Mouse (Mus musculus) embryonic facial prominence, embryonic 14.5 days (tissue): Measurements from ENCODE around the gene Ube2q1. TPM values are rescaled to one million over a fixed set of nuclear protein-coding genes. Genes with fewer than 3 reads are reported as not detected.
"Not testable (repeated sequence)": the region's sequence is repeated elsewhere in the genome, so short reads cannot be mapped to it uniquely, and the experiment has no call there.

ENCODE experiments used
- ATAC-seq: fragments of 200-750 bp; cut with Nextera tagmentation; 2 replicates; pipeline ENCODE4 v1.8.0; 2017; ENCODE audit warnings: low read depth, moderate number of reproducible peaks, moderate TSS enrichment
- DNase-seq: peaks from one replicate; pipeline ENCODE4 v3.0.0-alpha.2; 2015; ENCODE audit warnings: low spot score
- H3K27ac ChIP-seq: fragments of 300-500 bp; sonication (generic); replicated peaks from 2 replicates; pipeline ENCODE4 v1.5.1; 2014; ENCODE audit warnings: low read depth, mild to moderate bottlenecking, low read length, moderate library complexity
- H3K27me3 ChIP-seq: fragments of 300-500 bp; sonication (generic); replicated peaks from 2 replicates; pipeline ENCODE4 v1.6.1; 2014; ENCODE audit warnings: low read length; ENCODE audit not compliant: control insufficient read depth, insufficient read depth
- H3K36me3 ChIP-seq: fragments of 300-500 bp; sonication (generic); 2 replicates; pipeline ENCODE4 v1.6.1; 2014; ENCODE audit warnings: low read length, mixed read lengths; ENCODE audit not compliant: control insufficient read depth, insufficient read depth
- H3K4me1 ChIP-seq: fragments of 300-500 bp; sonication (generic); 2 replicates; pipeline ENCODE4 v1.6.1; 2014; ENCODE audit warnings: antibody characterized with exemption, low read length; ENCODE audit not compliant: control insufficient read depth, insufficient read depth
- H3K4me2 ChIP-seq: fragments of 300-500 bp; sonication (generic); 2 replicates; pipeline ENCODE4 v1.6.1; 2014; ENCODE audit warnings: low read depth, mild to moderate bottlenecking, low read length, moderate library complexity, mixed read lengths
- H3K4me3 ChIP-seq: fragments of 300-500 bp; sonication (generic); 2 replicates; pipeline ENCODE4 v1.5.1; 2014; ENCODE audit warnings: low read depth, mild to moderate bottlenecking, low read length
- H3K9ac ChIP-seq: fragments of 300-500 bp; sonication (generic); 2 replicates; pipeline ENCODE4 v1.6.1; 2014; ENCODE audit warnings: low read depth, mild to moderate bottlenecking, low read length, moderate library complexity, mixed read lengths
- H3K9me3 ChIP-seq: fragments of 300-500 bp; sonication (generic); 2 replicates; pipeline ENCODE4 v1.6.1; 2016; ENCODE audit warnings: low read length; ENCODE audit not compliant: control insufficient read depth
- WGBS: fragments of 180-500 bp; shearing (Covaris S2); extraction: QIAGEN DNeasy Blood & Tissue Kit; methylation state at CpG from one replicate; pipeline ENCODE4 v1.1.7; 2014; 5-methylcytosine and 5-hydroxymethylcytosine counted together
- polyA plus RNA-seq: library from polyadenylated mRNA; unstranded; fragments of >200 nt; fragmentation: Nextera tagmentation; extraction: Ambion mirVana; gene quantifications from 2 replicates; pipeline ENCODE4 v1.2.1, GENCODE M21; 2014

Ube2q1 gene
- polyA plus RNA-seq, 1 experiment from 2014 or later = 20.4 TPM

DNA sequence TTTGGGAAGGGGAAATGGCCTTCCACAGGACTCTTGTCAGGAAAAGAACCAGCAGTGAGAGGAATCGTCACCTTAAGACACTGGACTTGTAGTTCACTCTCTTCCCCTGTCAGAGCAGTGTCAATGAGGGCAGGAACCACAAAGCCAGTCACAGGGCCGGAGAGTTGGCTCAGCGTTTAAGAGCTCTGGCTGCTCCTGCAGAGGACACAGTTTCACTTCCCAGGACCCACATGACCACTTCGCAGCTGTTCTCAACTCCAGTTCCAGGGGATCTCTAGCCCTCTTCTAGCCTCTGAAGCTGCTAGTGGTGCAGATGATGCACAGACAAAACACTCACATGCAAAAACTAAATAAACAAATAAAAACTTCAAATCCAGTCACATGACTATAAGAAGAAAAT is 22.9 kb downstream of the Ube2q1 start:
- no peak for DNase-seq
- Histone ChIP-seq H3K4me3 (no peak overlapping the region), H3K27ac (no peak overlapping the region), H3K27me3 (no peaks in the 10 kb centered on the region), H3K9ac (no peak overlapping the region), H3K4me1 (0 out of 2 replicates have a peak, but pooled peaks cover 2% of the 10 kb centered on the region), H3K9me3 (no peaks in the 10 kb centered on the region), H3K4me2 (no peak overlapping the region), H3K36me3 (no peaks in the 10 kb centered on the region)
- no peak for ATAC-seq
- 50% methylated on average over 4 of the region's 4 CpGs for WGBS

DNA sequence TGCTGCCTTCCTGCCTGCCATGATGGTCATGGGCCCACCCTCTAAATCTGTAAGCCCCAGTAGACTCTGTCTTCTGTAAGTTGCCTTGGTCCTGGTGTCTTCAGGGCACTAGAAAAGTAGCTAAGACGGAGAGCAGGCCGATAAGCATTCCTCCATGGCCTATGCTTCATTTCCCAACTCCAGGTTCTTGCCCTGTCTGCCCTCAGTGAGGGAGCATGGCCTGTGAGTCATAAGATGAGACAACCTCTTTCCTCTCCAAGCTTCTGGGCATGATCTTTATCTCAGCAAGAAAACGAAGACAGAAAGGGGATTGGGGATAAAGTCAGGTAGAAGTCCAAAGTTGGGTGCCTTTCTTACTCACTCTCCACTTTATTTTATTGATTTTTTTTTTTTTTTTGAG is 25.1 kb downstream of the Ube2q1 start:
- Histone ChIP-seq H3K4me2 (no peak overlapping the region), H3K4me3 (no peak overlapping the region), H3K27ac (no peak overlapping the region), H3K9ac (no peak overlapping the region), H3K4me1 (0 out of 2 replicates have a peak, but pooled peaks cover 2% of the 10 kb centered on the region), H3K36me3 (no peaks in the 10 kb centered on the region), H3K9me3 (no peaks in the 10 kb centered on the region), H3K27me3 (no peaks in the 10 kb centered on the region)
- DNase-seq (no peak), ATAC-seq (no peak)
- 83% methylated on average over 3 of the region's 3 CpGs for WGBS

DNA sequence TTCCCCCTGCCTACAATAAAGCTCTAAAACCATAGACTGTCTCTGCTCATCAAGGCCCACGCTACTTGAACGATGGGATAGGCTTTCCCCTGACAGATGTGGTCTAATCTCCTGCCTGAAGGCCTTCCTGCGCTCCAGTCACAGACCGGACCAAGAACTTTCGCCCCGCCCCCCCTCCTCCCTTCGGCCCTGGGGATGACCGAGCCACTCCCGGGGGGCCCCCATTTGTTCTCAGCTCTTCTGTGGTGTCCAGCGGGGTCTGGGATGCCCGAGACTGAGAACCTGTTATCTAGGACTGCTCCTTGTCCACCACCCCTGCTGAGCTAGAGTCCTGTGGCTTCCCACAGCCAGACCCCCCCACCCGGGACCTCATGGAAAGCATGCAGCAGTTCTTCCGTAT is 26.1 kb downstream of the Ube2q1 start:
- Histone ChIP-seq H3K4me3 (no peak overlapping the region), H3K4me2 (peak overlapping the region; percentile 40; the same call in 1 of the 2 replicates), H3K36me3 (no peaks in the 10 kb centered on the region), H3K27me3 (no peaks in the 10 kb centered on the region), H3K4me1 (0 out of 2 replicates have a peak, but pooled peaks cover 2% of the 10 kb centered on the region), H3K9ac (no peak overlapping the region), H3K9me3 (no peaks in the 10 kb centered on the region), H3K27ac (no peak overlapping the region)
- WGBS = 8% methylated on average over 13 of the region's 13 CpGs
- DNase-seq (no peak), ATAC-seq (no peak)

DNA sequence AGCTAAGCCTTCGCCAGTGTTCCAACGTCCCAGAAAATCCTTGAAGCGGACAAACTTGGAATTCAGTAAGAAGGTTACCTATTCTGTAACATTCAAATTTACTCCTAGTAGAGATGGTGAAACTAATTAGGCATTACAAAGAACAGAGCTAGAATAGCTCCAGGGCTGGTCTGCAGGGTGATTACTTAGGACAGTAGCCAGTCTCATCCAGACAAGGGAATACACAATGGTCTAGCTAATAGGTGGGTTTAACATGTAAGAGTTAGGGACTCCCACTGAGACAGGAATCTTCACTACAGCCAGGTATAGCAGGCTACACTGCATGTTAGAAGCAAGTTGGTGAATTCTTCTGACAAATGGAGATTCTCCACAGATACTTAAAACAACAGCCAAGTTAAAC is 26.7 kb downstream of the Ube2q1 start:
- H3K27ac ChIP-seq, H3K27me3 ChIP-seq, DNase-seq, H3K9ac ChIP-seq, H3K36me3 ChIP-seq, ATAC-seq, H3K9me3 ChIP-seq, H3K4me2 ChIP-seq, H3K4me3 ChIP-seq, H3K4me1 ChIP-seq: not testable (repeated sequence)
- WGBS = 37% methylated on average over 3 of the region's 3 CpGs

DNA sequence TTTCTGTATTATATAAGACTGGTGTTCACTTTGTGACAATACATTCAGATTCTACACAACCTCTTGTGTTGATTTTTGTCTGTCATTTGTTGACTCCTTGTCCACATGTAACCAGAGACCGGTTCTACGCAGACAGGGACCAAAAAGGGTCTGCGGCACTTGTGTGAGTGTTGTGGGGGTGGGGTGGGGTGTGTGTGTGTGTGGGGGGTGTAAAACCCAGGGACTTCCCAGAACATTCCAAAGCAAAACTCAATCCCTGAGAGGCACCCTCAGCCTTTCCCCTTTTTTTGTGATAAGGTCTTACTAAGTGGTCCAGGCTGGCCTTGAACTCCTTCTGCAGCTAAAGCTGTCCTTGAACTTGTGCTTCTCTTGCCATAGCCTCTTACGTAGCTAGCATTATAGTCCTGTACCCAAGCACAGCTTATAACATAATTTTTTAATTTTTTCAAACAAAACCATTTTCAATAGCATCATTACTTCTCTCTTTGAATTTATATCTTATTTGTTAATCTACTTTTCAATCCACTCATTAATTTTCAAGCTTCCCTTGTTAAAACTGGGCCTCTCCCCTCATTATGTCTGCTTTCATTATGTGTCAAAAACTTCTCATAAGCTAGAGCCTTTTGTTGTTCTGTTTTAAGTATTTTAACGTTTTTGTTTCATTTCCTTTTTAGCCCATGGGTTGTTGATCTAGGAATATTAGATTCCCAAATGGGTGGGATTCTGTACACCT is 27.5 kb downstream of the Ube2q1 start:
- ATAC-seq = no peak
- Histone ChIP-seq H3K27ac (no peak overlapping the region), H3K36me3 (no peaks in the 10 kb centered on the region), H3K4me2 (no peak overlapping the region), H3K9ac (no peak overlapping the region), H3K4me3 (no peak overlapping the region), H3K4me1 (0 out of 2 replicates have a peak, but pooled peaks cover 2% of the 10 kb centered on the region), H3K9me3 (no peaks in the 10 kb centered on the region), H3K27me3 (no peaks in the 10 kb centered on the region)
- no peak for DNase-seq
- 50% methylated on average over 5 of the region's 5 CpGs for WGBS

DNA sequence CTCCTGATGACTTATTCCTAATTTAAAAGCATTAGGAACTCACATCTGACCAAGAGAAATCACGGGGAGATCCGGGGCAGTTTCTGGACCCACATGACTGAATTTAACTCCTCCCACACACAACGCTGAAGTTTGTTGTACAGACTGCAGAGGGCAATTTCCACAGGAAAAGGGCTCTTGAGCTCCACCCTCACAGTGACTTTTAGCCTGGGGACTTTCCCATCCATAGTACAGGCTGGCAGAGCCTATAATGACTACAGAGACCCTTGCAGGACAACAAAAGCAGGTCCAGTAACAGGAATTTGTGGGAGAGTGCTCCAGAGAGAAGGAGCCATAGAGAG is 28.1 kb downstream of the Ube2q1 start:
- 13% methylated on average over 3 of the region's 3 CpGs for WGBS
- Histone ChIP-seq H3K9ac (no peak overlapping the region), H3K4me3 (no peak overlapping the region), H3K9me3 (no peaks in the 10 kb centered on the region), H3K4me1 (0 out of 2 replicates have a peak, but pooled peaks cover 2% of the 10 kb centered on the region), H3K27me3 (no peaks in the 10 kb centered on the region), H3K4me2 (no peak overlapping the region), H3K27ac (no peak overlapping the region), H3K36me3 (no peaks in the 10 kb centered on the region)
- DNase-seq = peak; percentile 19
- no peak for ATAC-seq

DNA sequence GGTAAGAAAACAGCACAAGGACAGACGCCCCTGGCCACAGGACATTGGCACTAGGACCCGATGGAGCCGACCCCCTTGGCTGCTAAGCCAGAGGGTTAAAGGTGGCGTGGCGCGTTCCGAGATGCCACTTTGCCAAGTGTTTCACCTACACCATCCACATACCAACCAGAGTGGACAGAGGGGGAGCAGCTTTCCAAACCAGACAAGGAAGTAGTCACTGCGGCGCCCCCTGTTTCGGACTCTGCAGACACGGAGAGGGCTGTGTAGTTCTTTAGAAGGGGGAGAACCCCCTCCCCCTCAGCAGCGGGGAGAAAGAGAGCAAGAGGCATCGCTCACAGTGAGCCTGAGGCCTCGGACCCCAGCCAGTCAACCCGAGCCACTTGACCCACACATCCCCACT is 29.5 kb downstream of the Ube2q1 start:
- Histone ChIP-seq H3K27ac (no peak overlapping the region), H3K36me3 (no peaks in the 10 kb centered on the region), H3K9ac (no peak overlapping the region), H3K4me1 (0 out of 2 replicates have a peak, but pooled peaks cover 2% of the 10 kb centered on the region), H3K27me3 (no peaks in the 10 kb centered on the region), H3K4me3 (no peak overlapping the region), H3K4me2 (no peak overlapping the region), H3K9me3 (no peaks in the 10 kb centered on the region)
- DNase-seq (no peak), ATAC-seq (no peak)
- WGBS = 68% methylated on average over 15 of the region's 15 CpGs

DNA sequence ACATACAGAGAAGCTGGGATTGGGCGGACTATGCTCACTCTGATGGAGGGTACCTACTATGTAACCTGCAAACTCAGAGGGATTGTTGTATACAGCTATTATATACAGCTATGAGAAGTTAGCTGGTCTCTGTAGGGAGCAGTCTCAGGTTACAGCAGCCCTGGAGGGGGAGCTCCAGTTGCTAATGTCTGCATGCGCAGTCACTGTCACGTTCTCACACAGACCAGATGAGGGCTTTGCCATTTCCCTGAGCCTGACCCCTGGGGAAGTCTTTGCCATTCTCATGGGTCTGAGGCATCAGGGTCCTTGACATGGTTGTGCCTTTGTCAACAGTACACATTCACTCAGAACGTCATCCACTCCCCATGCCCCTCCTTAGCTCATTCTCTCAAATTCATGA is 31.8 kb downstream of the Ube2q1 start:
- Histone ChIP-seq H3K27ac (no peak overlapping the region), H3K4me3 (no peak overlapping the region), H3K27me3 (no peaks in the 10 kb centered on the region), H3K4me2 (no peak overlapping the region), H3K36me3 (no peaks in the 10 kb centered on the region), H3K4me1 (no peaks in the 10 kb centered on the region), H3K9ac (no peak overlapping the region), H3K9me3 (no peaks in the 10 kb centered on the region)
- ATAC-seq (no peak), DNase-seq (no peak)
- WGBS = 49% methylated on average over 4 of the region's 4 CpGs

DNA sequence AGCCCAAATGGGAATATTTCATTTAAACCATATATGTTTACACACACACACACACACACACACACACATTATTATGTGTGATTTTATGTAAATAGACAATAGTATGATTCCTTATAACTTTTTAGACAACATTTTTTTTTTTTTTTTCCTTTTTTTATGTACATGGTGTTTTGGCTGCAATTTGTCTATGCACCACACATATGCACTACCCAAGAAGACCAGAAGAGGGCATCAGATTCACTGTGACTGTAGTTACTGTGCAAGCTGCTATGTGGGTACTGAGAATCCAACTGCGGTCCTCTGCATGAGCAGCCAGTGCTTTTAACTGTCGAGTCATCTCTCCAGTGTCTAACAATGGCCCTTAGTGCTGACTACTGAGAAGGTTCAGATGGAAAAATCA is 33.3 kb downstream of the Ube2q1 start:
- Histone ChIP-seq H3K4me3 (no peak overlapping the region), H3K9me3 (no peaks in the 10 kb centered on the region), H3K4me1 (no peaks in the 10 kb centered on the region), H3K4me2 (no peak overlapping the region), H3K27me3 (no peaks in the 10 kb centered on the region), H3K9ac (no peak overlapping the region), H3K27ac (no peak overlapping the region), H3K36me3 (no peaks in the 10 kb centered on the region)
- 85% methylated on average over 2 of the region's 2 CpGs for WGBS
- ATAC-seq (no peak), DNase-seq (no peak)
